Mouse (Mus musculus) pancreas, adult 10 weeks (tissue): ENCODE measurements around the gene Taf5l. TPM values are rescaled to one million over a fixed set of nuclear protein-coding genes. Genes with fewer than 3 reads are reported as not detected.

Experiments
- polyA plus RNA-seq: library from polyadenylated mRNA; stranded (reverse); fragments of 350-450 nt; fragmentation: Illumina TruSeq; extraction: RNeasy Lipid Tissue Mini Kit (QIAGEN cat#74804); gene quantifications from one replicate; pipeline ENCODE4 v1.2.3, GENCODE M21; 2015; ENCODE audit warnings: low read depth, low replicate concordance; ENCODE audit not compliant: insufficient read depth

Gene Taf5l
- 4.8 TPM for polyA plus RNA-seq

GRCm38 (mm10) chr8:124021237-124022227, at the start of gene Taf5l, which contains the start of gene Urb2:
TSS of gene Taf5l (minus strand) at chr8:124021397.
TSS of gene Urb2 (plus strand) at chr8:124021508.

GRCm38 (mm10) chr8:123982826-123983400, 38.3 kb downstream of the Taf5l start, which contains the start of gene Abcb10:
TSS of gene Abcb10 (minus strand) at chr8:123983122.

GRCm38 (mm10) chr8:123948942-123949685, 72.1 kb downstream of the Taf5l start, which contains the start of gene Nup133:
TSS of gene Nup133 (minus strand) at chr8:123949265.

Other genes starting within 250 kb of the Taf5l start
- gene Rab4a, start 215.4 kb downstream of the Taf5l start, polyA plus RNA-seq, result 5.6 TPM
- not detected for gene Ccsap, start 161.2 kb downstream of the Taf5l start, polyA plus RNA-seq
- not detected for gene Acta1, start 126.6 kb downstream of the Taf5l start, polyA plus RNA-seq
- 2.0 TPM for gene Nup133, start 72.1 kb downstream of the Taf5l start, polyA plus RNA-seq
- gene Abcb10, start 38.3 kb downstream of the Taf5l start, polyA plus RNA-seq, result 4.5 TPM
- 1.4 TPM for gene Urb2, start 111 bp upstream of the Taf5l start, polyA plus RNA-seq
- gene Galnt2, start 210.0 kb upstream of the Taf5l start, polyA plus RNA-seq, result 37.4 TPM